Mouse (Mus musculus): ENCODE results near the gene Lpcat4.
"Not testable (repeated sequence)": the region's sequence is repeated elsewhere in the genome, so short reads cannot be mapped to it uniquely, and the experiment has no call there.

The Lpcat4 gene

GRCm38 (mm10) chr2:112261748-112262653, 22.7 kb downstream of the Lpcat4 start, which contains the start of gene Nop10:
Gene Nop10 (plus strand): TSS chr2:112261926.
- peak; percentile 89 for DNase-seq

- peak; percentile 36 for DNase-seq
Observed at GRCm38 (mm10) chr2:112262779-112263295, 23.6 kb downstream of the Lpcat4 start.

- no peak for DNase-seq
Observed at GRCm38 (mm10) chr2:112264364-112264763, 25.1 kb downstream of the Lpcat4 start.

- DNase-seq: peak; percentile 95
Observed at GRCm38 (mm10) chr2:112265448-112266241, 26.4 kb downstream of the Lpcat4 start, which contains the start of gene Slc12a6. Gene Slc12a6 (plus strand): TSS chr2:112265825.

GRCm38 (mm10) chr2:112266242-112266592, 26.9 kb downstream of the Lpcat4 start, which contains the start of gene Gm21985:
Gene Gm21985 (plus strand): TSS chr2:112266314.
- DNase-seq: peak; percentile 68

GRCm38 (mm10) chr2:112266780-112267179, 27.5 kb downstream of the Lpcat4 start:
- DNase-seq: peak; percentile 31

- no peak for DNase-seq
Observed at GRCm38 (mm10) chr2:112267547-112268269, 28.4 kb downstream of the Lpcat4 start.

- no peak for DNase-seq
Observed at GRCm38 (mm10) chr2:112270011-112270410, 30.7 kb downstream of the Lpcat4 start.

- DNase-seq: no peak
Observed at GRCm38 (mm10) chr2:112272909-112273308, 33.6 kb downstream of the Lpcat4 start.

- no peak for DNase-seq
Observed at GRCm38 (mm10) chr2:112273474-112273873, 34.2 kb downstream of the Lpcat4 start.

GRCm38 (mm10) chr2:112276870-112277269, 37.6 kb downstream of the Lpcat4 start:
- no peak for DNase-seq

- no peak for DNase-seq
Observed at GRCm38 (mm10) chr2:112282846-112283245, 43.6 kb downstream of the Lpcat4 start.

GRCm38 (mm10) chr2:112284363-112285030, 45.2 kb downstream of the Lpcat4 start:
- no peak for DNase-seq

GRCm38 (mm10) chr2:112285031-112285390, 45.7 kb downstream of the Lpcat4 start:
- DNase-seq: no peak

- DNase-seq: not testable (repeated sequence)
Observed at GRCm38 (mm10) chr2:112286062-112286461, 46.8 kb downstream of the Lpcat4 start.

- DNase-seq: no peak
Observed at GRCm38 (mm10) chr2:112287059-112287458, 47.8 kb downstream of the Lpcat4 start.

- DNase-seq: no peak
Observed at GRCm38 (mm10) chr2:112289507-112289906, 50.2 kb downstream of the Lpcat4 start.

GRCm38 (mm10) chr2:112292823-112293222, 53.6 kb downstream of the Lpcat4 start:
- no peak for DNase-seq

GRCm38 (mm10) chr2:112296211-112296610, 56.9 kb downstream of the Lpcat4 start:
- DNase-seq: no peak

Measured in thymus, postnatal 14 days (tissue).